Mouse (Mus musculus): ENCODE measurements around the gene Gm8180. TPM values are rescaled to one million over a fixed set of nuclear protein-coding genes. Genes with fewer than 3 reads are reported as not detected.

Gene Gm8180
- polyA plus RNA-seq (2015; fragmentation: Nextera tagmentation; extraction: Ambion mirVana), result not detected in 2 replicates

DNA sequence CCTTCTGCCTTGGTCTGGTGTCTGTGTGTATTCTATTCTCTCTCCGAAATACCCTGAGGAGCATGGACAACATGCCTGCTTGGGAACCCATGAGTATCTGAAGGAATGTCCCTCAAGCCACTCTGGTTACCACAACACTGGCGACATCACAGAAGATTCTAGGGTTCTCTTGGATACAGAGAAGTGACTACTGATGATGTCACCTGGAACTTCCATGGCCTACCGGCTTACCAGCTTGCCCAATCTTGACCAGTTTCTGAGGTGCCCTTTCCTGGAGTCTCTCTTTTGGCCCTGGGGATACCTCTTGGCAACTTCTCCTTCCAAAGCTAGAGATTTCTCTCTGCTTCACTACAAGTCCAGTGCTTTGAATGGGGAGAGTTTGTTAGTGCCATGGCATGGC is at the start of gene Gm8180:
Gene Gm8180, minus strand, starts transcription at position 101 of the 400 bp plus-strand sequence.

GRCm38 (mm10) chr14:43747566-43747965 is 37.0 kb downstream of the Gm8180 start, which contains the start of gene Gm6526:
Gm6526 (plus strand) TSS chr14:43747866.

Other genes with a start within 250 kb of the Gm8180 start
- gene Gm5799, start 241.2 kb downstream of the Gm8180 start, polyA plus RNA-seq (2015; fragmentation: Nextera tagmentation; extraction: Ambion mirVana), result not detected in 2 replicates
- not detected in 2 replicates for gene Gm17654, start 205.6 kb downstream of the Gm8180 start, polyA plus RNA-seq (2015; fragmentation: Nextera tagmentation; extraction: Ambion mirVana)
- gene Gm10375, start 176.7 kb downstream of the Gm8180 start, polyA plus RNA-seq (2015; fragmentation: Nextera tagmentation; extraction: Ambion mirVana), result not detected in 2 replicates
- gene Gm8165, start 107.5 kb downstream of the Gm8180 start, polyA plus RNA-seq (2015; fragmentation: Nextera tagmentation; extraction: Ambion mirVana), result not detected in 2 replicates
- 0.18 and 0.55 TPM in 2 replicates for gene Gm7324, start 86.9 kb downstream of the Gm8180 start, polyA plus RNA-seq (2015; fragmentation: Nextera tagmentation; extraction: Ambion mirVana)
- gene Gm16506, start 57.3 kb downstream of the Gm8180 start, polyA plus RNA-seq (2015; fragmentation: Nextera tagmentation; extraction: Ambion mirVana), result not detected in 2 replicates
- not detected in 2 replicates for gene Gm6526, start 36.9 kb downstream of the Gm8180 start, polyA plus RNA-seq (2015; fragmentation: Nextera tagmentation; extraction: Ambion mirVana)
- not detected in 2 replicates for gene Ear1, start 90.8 kb upstream of the Gm8180 start, polyA plus RNA-seq (2015; fragmentation: Nextera tagmentation; extraction: Ambion mirVana)
- not detected in 2 replicates for gene Ear10, start 138.8 kb upstream of the Gm8180 start, polyA plus RNA-seq (2015; fragmentation: Nextera tagmentation; extraction: Ambion mirVana)
- 0.94 and 1.1 TPM in 2 replicates for gene Gm8113, start 140.6 kb upstream of the Gm8180 start, polyA plus RNA-seq (2015; fragmentation: Nextera tagmentation; extraction: Ambion mirVana)
- gene Ang5, start 172.3 kb upstream of the Gm8180 start, polyA plus RNA-seq (2015; fragmentation: Nextera tagmentation; extraction: Ambion mirVana), result not detected in 2 replicates
- gene Ang6, start 217.5 kb upstream of the Gm8180 start, polyA plus RNA-seq (2015; fragmentation: Nextera tagmentation; extraction: Ambion mirVana), result not detected in 2 replicates